In genomic region chr13:112348250-112348649, GRCm38 (mm10) we compare ENCODE assay signal across 18 mouse cellular contexts. TPM values are rescaled to one million over a fixed set of nuclear protein-coding genes. Genes with fewer than 3 reads are reported as not detected.
"Had no signal": no experiment of that assay in that cellular context is flagged by ENCODE, and none has a peak within 500 bp of the region (broad histone marks: within the 10 kb centered on the region; RNA-seq: fewer than 3 reads in every experiment).

No protein-coding gene starts in this region.

- H3K4me2 ChIP-seq: limb, embryonic 15.5 days; liver, embryonic 12.5 days; lung, embryonic 15.5 days; midbrain, embryonic 11.5 days; midbrain, embryonic 15.5 days; neural tube, embryonic 13.5 days; stomach, embryonic 15.5 days had no signal

- H3K27ac ChIP-seq: layer of hippocampus, adult 2 months; liver, embryonic 12.5 days; lung, embryonic 15.5 days; midbrain, embryonic 15.5 days; neural tube, embryonic 13.5 days; stomach, embryonic 15.5 days had no signal

- H3K27me3 ChIP-seq: limb, embryonic 15.5 days; liver, embryonic 12.5 days; lung, embryonic 15.5 days; midbrain, embryonic 15.5 days; neural tube, embryonic 13.5 days; stomach, embryonic 15.5 days had no signal

- DNase-seq: kidney, postnatal 36 days; left cerebral cortex, postnatal 4 days; lung, postnatal 14 days; retina, postnatal 1 day; right cerebral cortex, postnatal 4 days; spleen, adult 18-20 months; thymus, postnatal 36 days had no signal

- H3K36me3 ChIP-seq: limb, embryonic 15.5 days; liver, embryonic 12.5 days; lung, embryonic 15.5 days; stomach, embryonic 15.5 days had no signal

- H3K4me3 ChIP-seq: layer of hippocampus, adult 2 months; limb, embryonic 15.5 days; liver, embryonic 12.5 days; lung, embryonic 15.5 days; midbrain, embryonic 15.5 days; neural tube, embryonic 13.5 days; stomach, embryonic 15.5 days had no signal

- ATAC-seq: inflammation-experienced regulatory T-cells, adult 6 months; intestine, postnatal 0 days; liver, embryonic 12.5 days; midbrain, embryonic 15.5 days had no signal

- H3K4me1 ChIP-seq: liver, embryonic 12.5 days; midbrain, embryonic 15.5 days; stomach, embryonic 15.5 days had no signal

- H3K9me3 ChIP-seq: limb, embryonic 15.5 days; liver, embryonic 12.5 days; lung, embryonic 15.5 days; midbrain, embryonic 15.5 days; stomach, embryonic 15.5 days had no signal

- H3K9ac ChIP-seq: limb, embryonic 15.5 days; liver, embryonic 12.5 days; lung, embryonic 15.5 days; midbrain, embryonic 15.5 days; neural tube, embryonic 13.5 days; stomach, embryonic 15.5 days had no signal

RNA-seq across cellular contexts. Expression of gene Ankrd55, which starts 60.0 kb away (rescaled TPM):
- total RNA-seq: monocyte, adult 5-6 weeks had no signal
- polyA plus RNA-seq: lung, embryonic 15.5 days had no signal
